Mouse (Mus musculus) embryonic facial prominence, embryonic 11.5 days (tissue): ENCODE measurements around the gene Trir. TPM values are rescaled to one million over a fixed set of nuclear protein-coding genes. Genes with fewer than 3 reads are reported as not detected.

Experiments
- ATAC-seq: fragments of 200-750 bp; cut with Nextera tagmentation; replicated peaks from 2 replicates; pipeline ENCODE4 v1.8.0; 2017; ENCODE audit warnings: low read depth; ENCODE audit not compliant: insufficient number of reproducible peaks, low FRiP score, low TSS enrichment
- DNase-seq: peaks from one replicate; pipeline ENCODE4 v3.0.0-alpha.2; 2015; ENCODE audit warnings: low spot score
- H3K27ac ChIP-seq: fragments of 300-500 bp; sonication (generic); replicated peaks from 2 replicates; pipeline ENCODE4 v1.5.1; 2014; ENCODE audit warnings: mild to moderate bottlenecking, low read depth, low read length, control low read depth
- H3K27me3 ChIP-seq: fragments of 300-500 bp; sonication (generic); 2 replicates; pipeline ENCODE4 v1.6.1; 2014; ENCODE audit warnings: mild to moderate bottlenecking, low read length, moderate library complexity, mixed read lengths; ENCODE audit not compliant: control insufficient read depth, insufficient read depth
- H3K36me3 ChIP-seq: fragments of 300-500 bp; sonication (generic); replicated peaks from 2 replicates; pipeline ENCODE4 v1.6.1; 2014; ENCODE audit warnings: low read depth, mild to moderate bottlenecking, low read length, moderate library complexity, mixed read lengths; ENCODE audit not compliant: control insufficient read depth, insufficient read depth
- H3K4me1 ChIP-seq: fragments of 300-500 bp; sonication (generic); 2 replicates; pipeline ENCODE4 v1.6.1; 2014; ENCODE audit warnings: low read length, mixed read lengths; ENCODE audit not compliant: control insufficient read depth, insufficient read depth
- H3K4me2 ChIP-seq: fragments of 300-500 bp; sonication (generic); 2 replicates; pipeline ENCODE4 v1.6.1; 2014; ENCODE audit warnings: low read depth, mild to moderate bottlenecking, control low read depth, low read length, moderate library complexity
- H3K4me3 ChIP-seq: fragments of 300-500 bp; sonication (generic); 2 replicates; pipeline ENCODE4 v1.5.1; 2014; ENCODE audit warnings: low read depth, low read length, control low read depth
- H3K9ac ChIP-seq: fragments of 300-500 bp; sonication (generic); replicated peaks from 2 replicates; pipeline ENCODE4 v1.6.1; 2014; ENCODE audit warnings: mild to moderate bottlenecking, control low read depth, low read length
- H3K9me3 ChIP-seq: fragments of 300-500 bp; sonication (generic); replicated peaks from 2 replicates; pipeline ENCODE4 v1.6.1; 2016; ENCODE audit warnings: mild to moderate bottlenecking, low read length, inconsistent platforms, mixed read lengths; ENCODE audit not compliant: control insufficient read depth
- WGBS: fragments of 180-500 bp; shearing (Covaris S2); extraction: QIAGEN DNeasy Blood & Tissue Kit; methylation state at CpG from one replicate; pipeline ENCODE4 v1.1.7; 2014; 5-methylcytosine and 5-hydroxymethylcytosine counted together
- polyA plus RNA-seq: library from polyadenylated mRNA; unstranded; fragments of >200 nt; fragmentation: Nextera tagmentation; extraction: Ambion mirVana; gene quantifications from 2 replicates; pipeline ENCODE4 v1.2.1, GENCODE M21; 2014

Gene Trir
- polyA plus RNA-seq, 1 experiment from 2014 or later, result 178 TPM

DNA sequence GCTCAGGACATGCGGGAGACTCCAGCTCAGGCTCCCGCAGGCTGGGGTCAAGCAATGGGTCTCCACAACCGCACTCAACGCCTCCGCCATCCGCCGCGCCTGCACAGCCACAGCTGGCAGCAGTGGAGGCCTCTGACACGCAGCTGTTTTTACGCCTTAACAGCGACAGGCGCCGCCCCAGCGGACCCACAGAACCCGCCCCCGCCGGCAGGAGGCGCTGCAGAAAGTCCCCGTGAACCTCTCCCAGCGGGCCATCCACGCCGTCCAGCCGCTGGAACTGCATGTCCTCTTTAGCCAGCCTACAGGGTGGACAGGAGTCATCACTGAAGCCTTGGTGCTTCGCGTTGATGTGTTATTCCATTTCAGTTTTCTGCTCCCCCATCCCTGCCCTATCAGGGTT, 18.9 kb upstream of the Trir start:
- H3K27ac ChIP-seq, result no peak overlapping the region
- no peaks in the 10 kb centered on the region for H3K4me1 ChIP-seq
- no peak overlapping the region for H3K4me3 ChIP-seq
- H3K9me3 ChIP-seq, result no peaks in the 10 kb centered on the region
- H3K4me2 ChIP-seq, result no peak overlapping the region
- DNase-seq, result no peak
- no peak overlapping the region for H3K9ac ChIP-seq
- H3K36me3 ChIP-seq, result no peaks in the 10 kb centered on the region
- no peak for ATAC-seq
- peaks cover 20% of the 10 kb centered on the region for H3K27me3 ChIP-seq
- WGBS, result 19% methylated on average over 25 of the region's 25 CpGs

- no peaks in the 10 kb centered on the region for H3K36me3 ChIP-seq
- no peak overlapping the region for H3K4me3 ChIP-seq
- H3K27ac ChIP-seq, result no peak overlapping the region
- H3K9ac ChIP-seq, result no peak overlapping the region
- 18% methylated on average over 28 of the region's 28 CpGs for WGBS
- no peak for DNase-seq
- no peaks in the 10 kb centered on the region; the same call in 1 of the 2 replicates for H3K4me1 ChIP-seq
- no peak overlapping the region for H3K4me2 ChIP-seq
- H3K27me3 ChIP-seq, result peaks cover 26% of the 10 kb centered on the region
- no peaks in the 10 kb centered on the region for H3K9me3 ChIP-seq
- no peak for ATAC-seq
Observed at GRCm38 (mm10) chr8:85011242-85011641, 15.4 kb upstream of the Trir start.

DNA sequence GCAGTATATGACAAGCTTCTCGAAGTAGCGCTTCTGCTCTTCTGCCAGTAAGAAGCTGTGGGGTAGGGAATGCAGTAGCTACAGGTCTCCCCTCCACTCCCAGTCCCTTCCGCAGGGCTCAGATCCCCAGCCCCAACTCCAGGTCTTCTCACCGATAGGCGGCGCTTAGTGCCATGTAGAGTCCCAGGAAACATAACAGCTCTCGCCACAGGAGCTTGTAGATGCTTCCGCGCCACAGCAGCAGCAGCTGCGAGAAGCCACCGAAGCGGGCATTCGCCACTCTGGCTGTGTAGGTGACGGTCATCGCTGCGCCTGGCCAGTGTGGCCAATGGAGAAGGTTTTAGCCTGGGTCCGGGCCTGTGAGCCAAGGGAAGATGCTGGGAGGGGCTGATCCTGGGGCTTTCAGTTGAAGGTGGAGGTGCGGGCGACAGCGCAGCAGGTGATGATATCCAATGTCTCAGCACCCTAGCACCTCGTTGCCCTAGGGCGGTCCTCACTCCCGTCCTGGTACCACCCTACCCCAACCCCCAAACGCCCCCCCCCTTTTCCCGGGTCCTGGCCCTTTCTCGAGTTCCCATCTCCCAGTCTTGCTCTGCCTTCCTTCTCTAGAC, 13.3 kb upstream of the Trir start:
- ATAC-seq (no peak), DNase-seq (peak; percentile 86)
- no peaks in the 10 kb centered on the region for H3K9me3 ChIP-seq
- H3K4me2 ChIP-seq, result peak overlapping the region; percentile 47
- H3K4me3 ChIP-seq, result 0 out of 2 replicates have a peak overlapping the region, but pooled peaks have one; percentile 14
- H3K4me1 ChIP-seq, result no peaks in the 10 kb centered on the region; the same call in 1 of the 2 replicates
- WGBS, result 7% methylated on average over 26 of the region's 26 CpGs
- H3K36me3 ChIP-seq, result no peaks in the 10 kb centered on the region
- H3K27me3 ChIP-seq, result peaks cover 19% of the 10 kb centered on the region
- H3K27ac ChIP-seq, result no peak overlapping the region
- H3K9ac ChIP-seq, result peak overlapping the region; percentile 51; the same call in 1 of the 2 replicates

GRCm38 (mm10) chr8:85014431-85014830, 12.2 kb upstream of the Trir start, which contains the start of gene Best2:
Gene Best2 (minus strand): TSS chr8:85014531.
- Histone ChIP-seq H3K9me3 (no peaks in the 10 kb centered on the region), H3K27ac (no peak within 1 kb of the TSS), H3K4me3 (0 out of 2 replicates have a peak within 1 kb of the TSS, but pooled peaks have one; percentile 14), H3K4me2 (peak within 1 kb of the TSS; percentile 47), H3K27me3 (peaks cover 19% of the 10 kb centered on the region), H3K36me3 (no peaks in the 10 kb centered on the region; the same call in 1 of the 2 replicates), H3K9ac (peak within 1 kb of the TSS; percentile 51; the same call in 1 of the 2 replicates), H3K4me1 (no peaks in the 10 kb centered on the region; the same call in 1 of the 2 replicates)
- WGBS, result 46% methylated on average over 2 of the region's 2 CpGs
- ATAC-seq, result no peak
- no peak for DNase-seq

DNA sequence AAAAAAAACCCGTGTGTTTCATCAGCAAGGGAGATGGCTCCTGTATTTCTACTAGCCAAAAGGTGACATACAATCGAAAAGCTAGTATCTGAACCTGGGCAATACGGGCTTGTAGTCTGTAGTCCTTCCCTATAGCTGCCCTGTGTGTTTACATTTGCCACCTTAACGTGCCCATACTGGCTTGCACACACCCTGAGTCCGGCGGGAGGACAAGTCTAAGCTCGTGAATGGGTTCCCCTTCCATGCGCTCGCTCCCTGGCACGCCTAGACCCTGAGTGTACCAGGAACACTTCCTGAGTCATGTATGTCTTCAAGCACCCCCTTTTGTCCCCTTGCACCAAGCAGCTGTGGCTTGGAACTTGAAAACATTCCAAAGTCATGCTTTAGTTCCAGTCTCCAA, 9.9 kb upstream of the Trir start:
- no peak for ATAC-seq
- WGBS, result 65% methylated on average over 10 of the region's 10 CpGs
- no peak overlapping the region for H3K4me2 ChIP-seq
- no peak overlapping the region for H3K27ac ChIP-seq
- no peak overlapping the region for H3K4me3 ChIP-seq
- peaks cover 10% of the 10 kb centered on the region for H3K27me3 ChIP-seq
- H3K4me1 ChIP-seq, result no peaks in the 10 kb centered on the region; the same call in 1 of the 2 replicates
- H3K36me3 ChIP-seq, result no peaks in the 10 kb centered on the region; the same call in 1 of the 2 replicates
- no peaks in the 10 kb centered on the region for H3K9me3 ChIP-seq
- H3K9ac ChIP-seq, result no peak overlapping the region
- no peak for DNase-seq

GRCm38 (mm10) chr8:85017209-85017608, 9.4 kb upstream of the Trir start:
- DNase-seq (no peak), ATAC-seq (no peak)
- H3K27ac ChIP-seq, result no peak overlapping the region
- no peaks in the 10 kb centered on the region for H3K9me3 ChIP-seq
- peaks cover 9% of the 10 kb centered on the region for H3K27me3 ChIP-seq
- no peaks in the 10 kb centered on the region; the same call in 1 of the 2 replicates for H3K36me3 ChIP-seq
- H3K4me2 ChIP-seq, result no peak overlapping the region
- no peaks in the 10 kb centered on the region; the same call in 1 of the 2 replicates for H3K4me1 ChIP-seq
- H3K9ac ChIP-seq, result no peak overlapping the region
- 31% methylated on average over 5 of the region's 5 CpGs for WGBS
- no peak overlapping the region for H3K4me3 ChIP-seq

DNA sequence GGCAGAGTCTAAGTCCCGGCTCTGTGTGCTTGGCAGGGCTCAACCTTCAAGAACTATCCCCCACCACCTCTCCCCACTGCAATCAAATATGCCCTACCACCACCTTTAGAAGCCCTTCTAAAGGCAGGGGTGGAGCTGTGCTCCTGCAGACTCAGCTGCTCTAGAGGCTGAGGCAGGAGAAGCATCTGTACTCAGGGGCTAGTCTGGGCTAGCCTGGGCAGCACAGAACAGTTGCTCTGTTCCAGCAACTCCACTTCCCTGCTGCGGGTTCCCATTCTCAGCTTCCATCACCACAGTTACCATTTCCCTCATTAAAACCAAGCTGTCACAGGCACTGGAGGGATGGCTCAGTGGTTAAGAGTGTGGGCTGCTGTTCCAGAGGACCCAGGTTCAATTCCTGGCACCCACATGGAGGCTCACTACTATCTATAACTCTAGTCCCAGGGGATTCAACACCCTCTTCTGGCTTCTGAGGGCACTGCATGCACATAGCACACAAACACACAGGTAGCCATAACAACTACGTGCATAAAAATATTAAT, 5.0 kb upstream of the Trir start:
- ATAC-seq (no peak), DNase-seq (no peak)

GRCm38 (mm10) chr8:85023846-85024245, 2.8 kb upstream of the Trir start:
- Histone ChIP-seq H3K36me3 (peaks cover 2% of the 10 kb centered on the region; the same call in 1 of the 2 replicates), H3K4me1 (peaks cover 4% of the 10 kb centered on the region; the same call in 1 of the 2 replicates), H3K27me3 (no peaks in the 10 kb centered on the region), H3K4me3 (no peak overlapping the region), H3K9me3 (no peaks in the 10 kb centered on the region), H3K9ac (no peak overlapping the region), H3K4me2 (no peak overlapping the region), H3K27ac (no peak overlapping the region)
- 87% methylated on average over 3 of the region's 3 CpGs for WGBS
- ATAC-seq (no peak), DNase-seq (no peak)

More for the DNA sequence above, 5.0 kb upstream of the Trir start:
- H3K4me2 ChIP-seq, result no peak overlapping the region
- no peak overlapping the region for H3K9ac ChIP-seq
- H3K36me3 ChIP-seq, result peaks cover 2% of the 10 kb centered on the region; the same call in 1 of the 2 replicates
- H3K4me3 ChIP-seq, result no peak overlapping the region
- no peaks in the 10 kb centered on the region for H3K9me3 ChIP-seq
- H3K4me1 ChIP-seq, result peaks cover 4% of the 10 kb centered on the region; the same call in 1 of the 2 replicates
- no peak overlapping the region for H3K27ac ChIP-seq
- H3K27me3 ChIP-seq, result no peaks in the 10 kb centered on the region
- WGBS, result 94% methylated on average over 3 of the region's 3 CpGs
